ENCODE assay signal across 23 mouse cellular contexts in genomic region chr16:17073000-17073399, GRCm38 (mm10). TPM values are rescaled to one million over a fixed set of nuclear protein-coding genes. Genes with fewer than 3 reads are reported as not detected.
DNase-seq lines count a peak whose midpoint lies in the region; ATAC-seq and TF ChIP-seq lines count a peak whose summit lies in the region.
"Had no signal": no experiment of that assay in that cellular context is flagged by ENCODE, and none has a peak within 500 bp of the region (broad histone marks: within the 10 kb centered on the region; RNA-seq: fewer than 3 reads in every experiment).

No protein-coding gene starts in this region.

- H3K4me2 ChIP-seq in forebrain, embryonic 13.5 days: peak overlapping the region; percentile 10; the same call in 1 of the 2 replicates
- H3K4me2 ChIP-seq: heart, embryonic 13.5 days; hindbrain, embryonic 15.5 days had no signal

- DNase-seq in forebrain, embryonic 10.5 days (ENCODE audit: extremely low spot score, low spot score): no peak
- DNase-seq in layer of hippocampus, adult 2 months (ENCODE audit: low spot score in 2 of 2): no peak
- no peak for DNase-seq in layer of hippocampus, postnatal 36 days
- DNase-seq in testis, postnatal 10 days (ENCODE audit: low spot score): no peak
- DNase-seq in embryo, embryonic 11 days: no peak
- DNase-seq: adrenal gland, adult 8-10 months; adrenal gland, postnatal 36 days; B cell, adult 2 months; cerebellum, adult 11 months; cerebellum, adult 8-10 months; cerebellum, postnatal 36 days; gastrocnemius, postnatal 36 days; heart, adult 11 months; heart, postnatal 36 days had no signal

- peaks cover 4% of the 10 kb centered on the region for H3K9me3 ChIP-seq in forebrain, embryonic 13.5 days (replicated peaks)
- H3K9me3 ChIP-seq in forebrain, embryonic 10.5 days: peaks cover 16% of the 10 kb centered on the region; the same call in 1 of the 2 replicates
- H3K9me3 ChIP-seq: heart, embryonic 13.5 days; hindbrain, embryonic 15.5 days had no signal

- peaks cover 57% of the 10 kb centered on the region for H3K36me3 ChIP-seq in forebrain, embryonic 13.5 days (ENCODE audit: poor library complexity, severe bottlenecking)
- peaks cover 64% of the 10 kb centered on the region for H3K36me3 ChIP-seq in forebrain, embryonic 10.5 days (replicated peaks)
- peaks cover 3% of the 10 kb centered on the region; the same call in 1 of the 2 replicates for H3K36me3 ChIP-seq in testis, adult 2 months (ENCODE audit: control insufficient read depth, insufficient read depth, low read length)
- H3K36me3 ChIP-seq: G1E had no signal

- no peak for TF ChIP-seq CTCF in layer of hippocampus, adult 2 months (conservative IDR thresholded peaks at IDR 0.05)
- no peak for TF ChIP-seq CTCF in testis, adult 2 months (IDR thresholded peaks at IDR 0.05; ENCODE audit: control insufficient read depth, insufficient read depth, insufficient replicate concordance, low read depth, low read length)

- TF ChIP-seq POLR2A in testis, adult 2 months (IDR thresholded peaks at IDR 0.05; ENCODE audit: control insufficient read depth, low read depth, low read length): no peak

- H3K9ac ChIP-seq in forebrain, embryonic 13.5 days: no peak overlapping the region
- H3K9ac ChIP-seq: heart, embryonic 13.5 days; hindbrain, embryonic 15.5 days had no signal

- ATAC-seq in forebrain, embryonic 13.5 days: no peak
- ATAC-seq: CD4-positive, CD25-positive, alpha-beta regulatory T cell, adult 4 months; intestine, embryonic 16.5 days had no signal

- 90% methylated on average over 7 of the region's 7 CpGs for WGBS in forebrain, embryonic 13.5 days
- WGBS in forebrain, embryonic 10.5 days: 95% methylated on average over 7 of the region's 7 CpGs

- no peaks in the 10 kb centered on the region for H3K27me3 ChIP-seq in forebrain, embryonic 13.5 days
- no peaks in the 10 kb centered on the region for H3K27me3 ChIP-seq in forebrain, embryonic 10.5 days (ENCODE audit: poor library complexity, severe bottlenecking)
- H3K27me3 ChIP-seq in testis, adult 2 months (ENCODE audit: control insufficient read depth, insufficient read depth, low read length): no peaks in the 10 kb centered on the region
- H3K27me3 ChIP-seq: heart, embryonic 13.5 days; hindbrain, embryonic 15.5 days had no signal

- no peak overlapping the region for H3K4me3 ChIP-seq in forebrain, embryonic 13.5 days
- H3K4me3 ChIP-seq in forebrain, embryonic 10.5 days: no peak overlapping the region
- H3K4me3 ChIP-seq in layer of hippocampus, adult 2 months: no peak overlapping the region
- no peak overlapping the region for H3K4me3 ChIP-seq in testis, adult 2 months (ENCODE audit: control insufficient read depth, low read depth, low read length)
- H3K4me3 ChIP-seq: embryonic facial prominence, embryonic 10.5 days; heart, embryonic 13.5 days; hindbrain, embryonic 15.5 days had no signal

- H3K27ac ChIP-seq in forebrain, embryonic 13.5 days: no peak overlapping the region
- H3K27ac ChIP-seq in forebrain, embryonic 10.5 days: no peak overlapping the region
- peak overlapping the region; percentile 59; the same call in 1 of the 2 replicates for H3K27ac ChIP-seq in layer of hippocampus, adult 2 months
- H3K27ac ChIP-seq in testis, adult 2 months (ENCODE audit: control insufficient read depth, insufficient read depth, low read depth, low read length): 0 out of 2 replicates have a peak overlapping the region, but pooled peaks have one; percentile 12
- H3K27ac ChIP-seq: embryonic facial prominence, embryonic 10.5 days; heart, embryonic 13.5 days; hindbrain, embryonic 15.5 days had no signal

- H3K4me1 ChIP-seq in forebrain, embryonic 13.5 days: peaks cover 46% of the 10 kb centered on the region
- peaks cover 20% of the 10 kb centered on the region for H3K4me1 ChIP-seq in forebrain, embryonic 10.5 days
- H3K4me1 ChIP-seq in testis, adult 2 months (ENCODE audit: control insufficient read depth, insufficient read depth, low read length): peaks cover 5% of the 10 kb centered on the region

RNA-seq across cellular contexts. Expression of gene Ypel1, which starts 3.5 kb away (rescaled TPM):
- polyA plus RNA-seq in forebrain, embryonic 13.5 days (2015; fragmentation: Nextera tagmentation; extraction: Ambion mirVana): 145 and 151 TPM in 2 replicates
- 96.2 and 97.4 TPM in 2 replicates for polyA plus RNA-seq in forebrain, embryonic 10.5 days (2016; fragmentation: Nextera tagmentation; extraction: Ambion mirVana)
- 10 to 100 TPM; 35.0 to 38.0 TPM for total RNA-seq in layer of hippocampus, adult 2 months (2021)
- total RNA-seq in layer of hippocampus, postnatal 36 days (2021): 10 to 100 TPM; 35.4 to 38.5 TPM
- 417 and 464 TPM in 2 replicates for polyA plus RNA-seq in testis, adult 2 months (2012; rRNA removed)

RNA-seq across cellular contexts. Expression of gene Ppil2, which starts 38.1 kb away (rescaled TPM):
- 153 and 165 TPM in 2 replicates for polyA plus RNA-seq in forebrain, embryonic 13.5 days (2015; fragmentation: Nextera tagmentation; extraction: Ambion mirVana)
- 138 and 155 TPM in 2 replicates for polyA plus RNA-seq in forebrain, embryonic 10.5 days (2016; fragmentation: Nextera tagmentation; extraction: Ambion mirVana)
- 100 to 1,000 TPM in 1 of 2 experiments, 10 to 100 TPM in 1; 91.3 to 105 TPM for total RNA-seq in layer of hippocampus, adult 2 months (2021)
- total RNA-seq in layer of hippocampus, postnatal 36 days (2021): 100 to 1,000 TPM in 1 of 2 experiments, 10 to 100 TPM in 1; 84.9 to 102 TPM
- polyA plus RNA-seq in testis, adult 2 months (2012; rRNA removed): 75.3 and 88.8 TPM in 2 replicates

RNA-seq across cellular contexts. Expression of gene 2610318N02Rik, which starts 52.0 kb away (rescaled TPM):
- polyA plus RNA-seq in forebrain, embryonic 13.5 days (2015; fragmentation: Nextera tagmentation; extraction: Ambion mirVana): 64.8 and 67.9 TPM in 2 replicates
- polyA plus RNA-seq in forebrain, embryonic 10.5 days (2016; fragmentation: Nextera tagmentation; extraction: Ambion mirVana): 153 and 164 TPM in 2 replicates
- total RNA-seq in layer of hippocampus, adult 2 months (2021): 1 to 10 TPM in 1 of 2 experiments, under 1 TPM in 1; 0.76 to 1.8 TPM
- total RNA-seq in layer of hippocampus, postnatal 36 days (2021): 1 to 10 TPM in 1 of 2 experiments, under 1 TPM in 1; 0.94 to 1.4 TPM
- polyA plus RNA-seq in testis, adult 2 months (2012; rRNA removed): 3,527 and 3,682 TPM in 2 replicates
- total RNA-seq: gastrocnemius, adult 8-10 months; heart, postnatal 36 days had no signal

RNA-seq across cellular contexts. Expression of gene Sdf2l1, which starts 59.2 kb away (rescaled TPM):
- polyA plus RNA-seq in forebrain, embryonic 13.5 days (2015; fragmentation: Nextera tagmentation; extraction: Ambion mirVana): 54.6 and 57.5 TPM in 2 replicates
- polyA plus RNA-seq in forebrain, embryonic 10.5 days (2016; fragmentation: Nextera tagmentation; extraction: Ambion mirVana): 110 and 118 TPM in 2 replicates
- 10 to 100 TPM; 21.6 to 26.4 TPM for total RNA-seq in layer of hippocampus, adult 2 months (2021)
- 10 to 100 TPM; 36.6 to 52.7 TPM for total RNA-seq in layer of hippocampus, postnatal 36 days (2021)
- polyA plus RNA-seq in testis, adult 2 months (2012; rRNA removed): 77.4 and 82.4 TPM in 2 replicates

Comparison
In these comparisons a context has a peak if more than half of its experiments do, and no peak if none do; other contexts are left out.
1. H3K27ac ChIP-seq: peak in layer of hippocampus, adult 2 months (single experiment) and testis, adult 2 months (single experiment); none in forebrain, embryonic 13.5 days (single experiment) and forebrain, embryonic 10.5 days (single experiment).
2. RNA of gene 2610318N02Rik, which starts 52.0 kb away (polyA plus RNA-seq): 3,527 to 3,682 TPM in testis, adult 2 months; 153 to 164 TPM in forebrain, embryonic 10.5 days and 64.8 to 67.9 TPM in forebrain, embryonic 13.5 days; every median in the first group is over 10 times any median in the second.